ENCODE assay signal across 8 mouse cellular contexts in genomic region chr7:92742774-92743173, GRCm38 (mm10). TPM values are rescaled to one million over a fixed set of nuclear protein-coding genes. Genes with fewer than 3 reads are reported as not detected.
DNase-seq lines count a peak whose midpoint lies in the region; ATAC-seq lines count a peak whose summit lies in the region.

No protein-coding gene starts in this region.

- H3K4me2 ChIP-seq in hindbrain, embryonic 11.5 days (replicated peaks; ENCODE audit: low read depth, low read length), result peak overlapping the region; percentile 84
- H3K4me2 ChIP-seq in liver, embryonic 13.5 days, result peak overlapping the region; percentile 97

- H3K27me3 ChIP-seq in hindbrain, embryonic 11.5 days (ENCODE audit: control insufficient read depth, insufficient read depth, low read length), result no peaks in the 10 kb centered on the region
- peaks cover 4% of the 10 kb centered on the region; the same call in 1 of the 2 replicates for H3K27me3 ChIP-seq in liver, embryonic 13.5 days

- no peaks in the 10 kb centered on the region for H3K9me3 ChIP-seq in hindbrain, embryonic 11.5 days (ENCODE audit: control insufficient read depth, low read length)
- H3K9me3 ChIP-seq in liver, embryonic 13.5 days (replicated peaks), result no peaks in the 10 kb centered on the region

- no peaks in the 10 kb centered on the region for H3K36me3 ChIP-seq in hindbrain, embryonic 11.5 days (ENCODE audit: control insufficient read depth, insufficient read depth, low read length)
- peaks cover 18% of the 10 kb centered on the region for H3K36me3 ChIP-seq in liver, embryonic 13.5 days

- DNase-seq in kidney, adult 11 months, result peak; percentile 12
- DNase-seq in kidney, adult 9 months, result no peak
- peak; percentile 65 for DNase-seq in embryo, embryonic 10.5 days (ENCODE audit: low spot score)
- DNase-seq in hindbrain, embryonic 11.5 days (ENCODE audit: low spot score), result peak; percentile 35
- DNase-seq in liver, embryonic 13.5 days, result peak; percentile 67
- DNase-seq in spleen, postnatal 36 days (ENCODE audit: low spot score in 2 of 2), result peak; percentile 18 to 41
- no peak for DNase-seq in thymus, postnatal 4 days
- DNase-seq in ovary, postnatal 10 days (ENCODE audit: low spot score), result no peak

- no peak overlapping the region for H3K27ac ChIP-seq in hindbrain, embryonic 11.5 days (ENCODE audit: low read depth, low read length)
- peak overlapping the region; percentile 88 for H3K27ac ChIP-seq in liver, embryonic 13.5 days

- no peaks in the 10 kb centered on the region for H3K4me1 ChIP-seq in hindbrain, embryonic 11.5 days (replicated peaks; ENCODE audit: control insufficient read depth, insufficient read depth, low read length)
- peaks cover 46% of the 10 kb centered on the region for H3K4me1 ChIP-seq in liver, embryonic 13.5 days (replicated peaks)

- under 1% methylated on average over 6 of the region's 6 CpGs for WGBS in hindbrain, embryonic 11.5 days
- 2% methylated on average over 6 of the region's 6 CpGs for WGBS in liver, embryonic 13.5 days (ENCODE audit: insufficient replicate concordance)

- peak overlapping the region; percentile 53 for H3K4me3 ChIP-seq in hindbrain, embryonic 11.5 days (ENCODE audit: low read depth, low read length)
- peak overlapping the region; percentile 86 for H3K4me3 ChIP-seq in liver, embryonic 13.5 days (replicated peaks)

- H3K9ac ChIP-seq in hindbrain, embryonic 11.5 days (ENCODE audit: low read depth, low read length), result peak overlapping the region; percentile 49; the same call in 1 of the 2 replicates
- peak overlapping the region; percentile 82 for H3K9ac ChIP-seq in liver, embryonic 13.5 days

- ATAC-seq in hindbrain, embryonic 11.5 days (ENCODE audit: low FRiP score), result no peak
- peak; percentile 56 for ATAC-seq in liver, embryonic 13.5 days (ENCODE audit: low read depth)

RNA-seq across cellular contexts. Expression of gene Rab30, which starts 1.4 kb away (rescaled TPM):
- polyA plus RNA-seq in hindbrain, embryonic 11.5 days (2014; fragmentation: Nextera tagmentation; extraction: Ambion mirVana), result 24.0 and 24.5 TPM in 2 replicates
- polyA plus RNA-seq in liver, embryonic 13.5 days (2015; fragmentation: Nextera tagmentation; extraction: Ambion mirVana), result 6.1 and 7.1 TPM in 2 replicates

Comparison
In these comparisons a context has a peak if more than half of its experiments do, and no peak if none do; other contexts are left out.
1. DNase-seq: peak in kidney, adult 11 months (single experiment), embryo, embryonic 10.5 days (single experiment), hindbrain, embryonic 11.5 days (single experiment), liver, embryonic 13.5 days (single experiment) and spleen, postnatal 36 days (2 of 2); none in kidney, adult 9 months (single experiment), thymus, postnatal 4 days (single experiment) and ovary, postnatal 10 days (single experiment).